Mouse (Mus musculus) kidney, adult 18-20 months (tissue): ENCODE measurements at regions not wholly inside any gene's neighbourhood (a gene's known extent, or its start where the extent isn't known, plus 50 kb on each side); places are given as distances from the start of the nearest gene placed in this dataset.
A peak's percentile ranks its signal among the peaks of the same experiment; 100 is the strongest.

Source experiments
- DNase-seq: peaks from one replicate; pipeline ENCODE4 v3.0.0; 2021

DNA sequence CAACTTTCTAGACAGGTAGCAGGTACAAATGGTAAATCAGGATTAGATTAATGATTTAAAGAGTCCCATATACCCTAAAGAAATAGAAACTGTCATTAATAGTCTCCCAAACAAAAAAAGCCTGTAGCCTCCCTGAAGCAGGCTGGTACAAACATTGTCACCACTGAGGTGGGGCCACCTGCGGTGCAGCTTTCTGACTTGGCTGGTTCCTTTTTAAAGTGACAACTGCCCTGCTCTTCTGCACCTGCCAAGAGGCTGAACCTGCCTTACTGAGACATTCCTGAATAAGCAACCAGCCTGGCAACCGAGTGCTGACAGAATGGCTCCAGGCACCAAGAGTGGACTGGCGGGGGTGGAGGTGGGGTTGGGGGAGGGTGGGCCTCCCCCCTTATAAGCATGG lies 687.0 kb upstream of the Vrk2 start:
- peak; percentile 6 for DNase-seq

DNA sequence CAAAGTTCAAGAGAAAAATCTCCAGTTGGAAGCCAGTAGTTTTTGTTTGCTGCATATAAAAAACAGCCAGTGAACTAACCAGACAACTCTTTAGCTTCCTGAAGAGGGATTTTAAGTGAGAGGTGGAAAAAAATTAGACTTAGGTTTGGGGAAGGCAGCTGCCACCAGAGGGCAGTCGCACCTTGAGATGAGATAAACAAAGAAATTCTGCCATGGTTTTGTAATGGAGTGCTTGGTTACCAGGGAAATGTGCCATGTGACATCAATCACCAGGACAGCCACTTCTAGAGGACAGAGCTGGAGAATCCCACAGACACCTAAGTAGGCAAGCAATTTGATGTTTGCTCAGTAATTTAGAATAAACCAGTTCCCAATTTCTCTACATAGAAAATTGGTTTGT lies 670.5 kb upstream of the Vrk2 start:
- peak; percentile 23 for DNase-seq

DNA sequence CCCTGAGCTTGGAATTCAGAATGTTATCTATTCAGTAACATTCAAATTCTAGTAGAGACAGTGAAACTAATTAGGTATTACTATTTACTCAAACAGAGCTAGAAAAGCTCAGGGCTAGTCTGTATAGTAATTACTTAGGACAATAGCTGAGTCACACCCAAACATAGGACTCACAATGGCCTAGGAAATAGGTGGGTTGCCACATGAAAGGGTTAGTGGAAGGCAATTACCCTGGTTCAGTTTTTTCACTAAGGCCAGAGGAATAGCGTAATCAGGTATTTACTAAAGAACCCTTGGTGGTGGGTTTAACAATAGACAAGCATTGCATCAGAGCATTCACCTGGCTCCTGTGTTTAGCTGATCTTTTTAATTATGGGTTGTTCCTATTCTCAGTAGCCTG lies 664.7 kb upstream of the Vrk2 start:
- DNase-seq = no peak

DNA sequence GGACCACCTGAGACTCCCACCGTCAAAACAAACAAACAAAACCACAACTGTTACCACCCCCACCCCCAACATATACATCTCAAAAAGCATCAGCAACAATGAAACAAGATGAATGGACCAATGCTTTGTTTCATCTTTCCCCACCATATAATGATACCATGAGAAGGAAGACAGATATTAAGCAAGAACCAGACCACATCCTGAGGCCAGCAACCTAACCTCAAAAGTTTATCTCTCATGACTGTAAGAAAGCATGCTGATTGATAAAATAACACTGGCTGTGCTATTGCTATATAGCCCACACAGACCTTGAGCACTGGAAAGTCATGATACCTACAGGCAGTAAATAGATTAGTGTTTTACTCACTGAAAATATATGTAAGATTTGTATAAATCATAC lies 642.1 kb upstream of the Vrk2 start:
- no peak for DNase-seq

DNA sequence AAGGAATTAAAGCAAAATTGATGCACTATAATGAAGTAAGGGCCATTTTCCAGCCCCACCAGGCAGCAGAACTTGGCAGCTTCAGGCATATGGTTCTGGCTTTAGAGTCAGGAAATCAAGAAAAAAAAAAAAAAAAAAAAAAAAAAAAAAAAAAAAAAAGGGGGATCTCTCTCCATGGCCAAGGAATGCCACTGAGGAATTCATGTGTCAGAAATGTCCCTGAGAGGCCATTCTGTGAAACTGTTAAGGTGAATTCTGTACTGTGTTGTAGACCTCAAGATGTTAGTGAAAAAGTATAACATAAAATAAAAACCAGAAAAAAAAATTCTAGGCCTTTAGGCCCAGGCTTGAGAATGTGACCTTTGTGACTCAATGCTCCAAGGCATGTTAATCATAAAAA lies 632.7 kb upstream of the Vrk2 start:
- DNase-seq = no peak

DNA sequence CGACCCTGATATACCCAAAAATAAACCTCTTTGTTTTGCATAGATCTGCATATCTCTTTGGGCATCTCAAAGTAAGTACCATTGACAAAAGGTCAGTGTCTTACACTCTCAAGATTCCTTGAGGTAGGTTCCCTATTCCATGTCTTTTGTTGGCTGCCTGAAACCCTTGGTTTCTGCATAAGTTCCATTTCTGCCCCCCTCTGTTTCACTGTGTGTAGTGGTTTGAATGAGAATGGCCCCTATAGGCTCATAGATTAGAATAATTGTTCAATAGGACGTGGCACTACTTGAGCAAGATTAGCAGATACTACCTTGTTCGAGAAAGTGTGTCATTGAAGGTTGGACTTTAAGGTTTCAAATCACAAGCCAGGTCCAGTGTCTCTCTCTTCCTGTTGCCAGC lies 628.6 kb upstream of the Vrk2 start:
- no peak for DNase-seq

DNA sequence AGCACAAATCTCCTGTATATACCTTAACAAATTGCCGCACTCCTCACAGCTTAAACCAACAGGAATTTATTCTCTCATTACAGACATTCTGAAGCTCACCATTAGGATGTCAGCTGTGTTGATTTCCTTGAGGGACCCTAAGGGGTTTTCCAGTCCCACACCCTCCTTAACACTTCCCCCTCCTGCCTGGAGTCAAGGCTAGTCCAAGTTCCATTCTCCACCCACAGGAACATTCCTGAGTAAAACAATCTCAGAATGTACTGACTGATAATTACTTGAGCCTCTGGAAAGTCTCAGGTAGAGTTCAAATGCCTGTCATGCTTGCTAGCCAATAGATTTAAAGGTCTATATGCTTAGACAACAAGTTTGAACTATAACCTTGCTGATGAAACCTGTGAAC lies 628.2 kb upstream of the Vrk2 start:
- no peak for DNase-seq

DNA sequence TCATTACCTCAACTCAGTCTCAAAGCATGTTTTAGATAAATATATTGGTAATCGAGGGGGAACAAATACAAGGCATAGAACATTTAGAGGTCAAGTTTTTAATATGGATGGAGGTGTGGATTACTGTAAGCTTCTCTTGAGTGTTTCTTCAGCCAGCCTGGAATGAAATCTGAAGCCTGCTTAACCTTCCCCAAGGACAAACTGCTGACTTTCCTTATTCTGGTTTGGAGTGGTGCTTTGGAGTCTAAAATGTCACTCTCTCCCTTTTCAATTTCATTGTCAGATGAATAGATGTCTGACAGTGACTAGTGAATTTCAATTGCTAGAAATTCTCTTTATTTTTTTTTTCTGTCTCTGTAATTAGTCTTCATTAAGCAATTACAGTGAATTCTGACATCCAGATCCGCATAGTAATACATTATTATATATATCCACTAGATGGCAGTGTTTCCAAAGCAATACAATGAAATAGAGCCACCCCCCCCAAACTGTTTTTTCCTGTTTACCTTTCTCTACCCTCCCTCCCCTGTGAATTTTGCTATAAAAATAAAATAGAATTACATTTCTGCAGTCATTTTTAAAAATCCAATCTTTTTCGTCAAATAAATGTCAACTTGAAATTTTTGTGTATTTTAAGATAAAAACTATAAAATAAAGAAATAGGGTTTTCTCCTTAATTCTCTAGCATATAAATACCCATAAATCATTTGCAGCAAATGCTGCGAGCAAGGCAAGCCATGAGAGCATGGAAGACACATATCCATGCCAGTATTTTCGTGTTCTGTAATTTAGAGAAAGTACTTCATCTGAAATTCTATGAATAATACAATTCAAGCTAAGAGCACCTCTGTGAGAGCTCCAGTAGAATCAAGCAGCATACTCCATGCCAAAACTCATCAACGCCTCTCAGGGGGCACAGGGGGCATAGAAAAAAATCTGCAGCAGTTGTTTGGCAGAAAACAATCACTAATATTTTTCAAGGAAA lies 626.2 kb upstream of the Vrk2 start:
- DNase-seq = no peak

DNA sequence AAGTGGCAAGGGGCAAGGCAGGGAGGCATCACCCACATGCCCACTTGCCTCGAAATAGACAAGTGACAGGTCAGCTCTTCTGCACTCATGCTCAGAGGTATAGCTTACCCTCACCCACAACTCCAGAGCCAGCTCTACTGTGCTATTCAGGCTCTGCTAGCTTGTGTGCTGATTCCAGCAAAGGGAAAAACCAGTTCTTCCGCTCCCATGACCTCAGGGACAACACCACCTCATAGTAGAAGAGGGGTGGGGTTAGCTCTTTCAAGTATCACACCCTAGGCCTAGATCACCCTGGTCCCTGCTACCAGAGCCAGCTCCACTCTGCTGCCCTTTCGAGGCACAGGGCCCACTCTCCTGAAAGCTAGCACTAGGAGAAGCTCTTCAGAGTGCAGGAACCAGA lies 622.0 kb upstream of the Vrk2 start:
- DNase-seq = no peak

DNA sequence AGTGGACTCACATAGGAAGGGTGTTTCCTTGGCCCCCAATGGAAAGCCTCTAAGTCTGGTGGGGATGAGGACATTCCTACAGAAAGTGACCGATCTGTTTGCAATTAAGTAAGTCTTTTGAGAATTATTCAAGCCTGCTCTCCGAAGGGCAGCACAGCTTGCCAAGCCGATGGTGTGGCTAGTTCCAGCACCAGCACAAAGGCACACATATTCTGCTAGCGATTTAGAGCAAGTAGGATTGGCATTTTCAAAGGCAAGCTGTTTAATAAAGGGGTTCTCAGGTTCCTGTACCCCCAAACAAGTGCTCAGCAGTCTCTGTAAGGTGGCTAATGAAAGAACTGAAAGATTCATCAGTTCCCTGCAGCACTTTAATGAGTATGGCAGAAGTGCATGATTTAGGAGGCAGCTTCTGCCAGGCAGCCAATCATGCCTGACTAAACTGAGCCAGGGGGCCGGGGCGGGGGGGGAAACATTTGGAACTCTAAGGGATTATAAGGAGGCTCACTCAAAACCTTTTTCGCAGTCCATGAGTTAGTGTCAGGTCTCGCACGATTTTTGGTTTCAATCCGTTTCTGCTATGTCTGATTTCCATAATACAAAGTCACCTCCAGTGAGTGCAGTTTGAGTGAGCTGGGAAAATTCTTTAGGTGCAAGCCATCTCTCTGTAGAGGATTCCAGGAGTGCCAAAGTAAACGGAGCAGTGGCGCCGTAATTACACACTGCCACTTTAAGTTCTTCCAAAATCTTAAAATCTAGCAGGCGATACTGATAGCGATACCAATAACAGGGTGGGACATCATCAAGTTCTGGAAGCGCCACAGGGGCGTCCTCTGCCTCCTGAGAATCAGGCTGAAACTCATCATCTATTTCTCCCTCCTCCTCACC lies 609.8 kb upstream of the Vrk2 start:
- no peak for DNase-seq

DNA sequence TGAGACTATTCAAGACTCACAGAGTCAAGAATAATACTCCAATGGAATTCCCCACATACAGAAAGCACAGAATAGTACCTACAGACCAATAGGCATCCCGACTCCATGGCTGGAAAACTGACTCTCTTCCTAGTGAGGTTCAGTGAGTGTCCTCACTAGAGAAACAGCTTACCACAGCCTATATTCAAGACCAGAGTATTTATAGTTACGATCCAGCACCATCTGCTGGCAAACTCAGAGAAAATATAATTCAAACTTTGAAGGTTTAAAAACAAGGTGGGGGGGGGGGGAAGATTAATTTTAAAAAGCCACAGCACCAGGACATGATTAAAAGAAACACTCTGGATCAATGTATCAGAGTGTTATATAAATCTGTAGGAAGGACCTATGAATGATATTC lies 590.2 kb upstream of the Vrk2 start:
- DNase-seq = no peak

DNA sequence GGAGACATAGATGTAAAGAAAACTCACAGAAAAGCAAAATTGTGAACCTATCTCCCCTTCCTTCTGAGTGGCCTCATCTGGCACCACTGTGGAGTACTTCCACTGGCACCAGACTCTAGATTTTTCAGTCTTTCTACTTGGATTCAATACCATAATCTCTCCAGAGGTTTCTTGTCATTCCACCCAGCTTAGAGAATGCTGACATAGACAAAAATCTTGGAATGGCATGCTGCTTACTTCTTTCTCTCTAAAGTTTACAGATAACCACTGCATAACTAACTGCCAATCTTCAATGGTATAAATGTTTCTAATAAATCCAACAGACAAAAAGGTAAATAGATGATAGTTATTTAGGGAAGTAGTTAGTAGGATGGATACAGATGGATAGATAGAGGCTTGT lies 589.6 kb upstream of the Vrk2 start:
- DNase-seq = no peak

DNA sequence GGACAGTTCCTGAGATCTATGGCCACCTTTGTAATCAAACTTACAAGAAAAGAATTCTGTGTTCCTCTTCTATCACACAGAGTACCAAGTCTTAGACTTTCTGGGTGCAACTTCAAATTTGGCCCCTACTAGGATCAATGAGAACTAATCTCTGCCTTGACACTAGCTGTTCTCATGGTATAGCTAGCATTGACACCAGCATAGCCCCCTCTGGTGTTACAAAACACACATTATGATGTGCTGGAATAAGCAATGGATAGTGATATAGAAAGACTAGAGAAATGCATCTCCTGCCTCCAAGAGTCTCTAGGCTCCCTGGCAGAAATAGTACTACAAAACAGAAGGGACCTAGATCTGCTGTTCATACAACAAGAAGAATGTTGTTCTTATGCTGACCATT lies 566.6 kb upstream of the Vrk2 start:
- no peak for DNase-seq
